Mouse (Mus musculus) myocyte (in vitro differentiated cells): ENCODE data around the gene Egfl7. TPM values are rescaled to one million over a fixed set of nuclear protein-coding genes. Genes with fewer than 3 reads are reported as not detected.

Source experiments
- H3K27me3 ChIP-seq: one replicate; pipeline ENCODE4 v1.6.1; 2011; ENCODE audit not compliant: control insufficient read depth, insufficient read depth, insufficient read length
- H3K36me3 ChIP-seq: one replicate; pipeline ENCODE4 v1.6.1; 2011; ENCODE audit not compliant: control insufficient read depth, insufficient read depth
- H3K4me2 ChIP-seq: one replicate; pipeline ENCODE4 v1.6.1; 2011; ENCODE audit warnings: low read depth, control low read depth
- H3K4me3 ChIP-seq: one replicate; pipeline ENCODE4 v1.5.1; 2011; ENCODE audit warnings: mild to moderate bottlenecking, control low read depth, moderate library complexity
- H3K79me2 ChIP-seq: one replicate; pipeline ENCODE4 v1.6.1; 2011; ENCODE audit not compliant: control insufficient read depth, insufficient read depth
- H3ac ChIP-seq: one replicate; pipeline ENCODE4 v1.6.1; 2011; ENCODE audit not compliant: control insufficient read depth, insufficient read length
- CEBPB ChIP-seq: IDR thresholded peaks from 2 replicates; pipeline ENCODE4 v1.6.1; 2011; ENCODE audit warnings: mild to moderate bottlenecking, moderate library complexity; ENCODE audit not compliant: poor library complexity, insufficient read depth, severe bottlenecking
- E2F4 ChIP-seq: IDR thresholded peaks from one replicate; pipeline ENCODE4 v1.6.1; 2011; ENCODE audit warnings: mild to moderate bottlenecking, control low read depth, moderate library complexity; ENCODE audit not compliant: insufficient read depth
- MAX ChIP-seq: IDR thresholded peaks from one replicate; pipeline ENCODE4 v1.6.1; 2011; ENCODE audit warnings: low read depth, mild to moderate bottlenecking, control low read depth
- MYOD1 ChIP-seq, 3 experiments: IDR thresholded peaks; one replicate each; pipeline ENCODE4 v1.6.1; 2011; ENCODE audit warnings: control low read depth in 2 of 3, low read depth in 2 of 3, mild to moderate bottlenecking in 2 of 3, moderate library complexity in 1 of 3; ENCODE audit not compliant: insufficient read length in 2 of 3, control insufficient read depth in 1 of 3
- MYOG ChIP-seq, 3 experiments: IDR thresholded peaks; one replicate each; pipeline ENCODE4 v1.6.1; 2011; ENCODE audit warnings: control low read depth in 2 of 3, low read depth in 2 of 3, mild to moderate bottlenecking in 2 of 3; ENCODE audit not compliant: insufficient read length in 2 of 3, control insufficient read depth in 1 of 3, insufficient read depth in 1 of 3
- POLR2A ChIP-seq: IDR thresholded peaks from one replicate; pipeline ENCODE4 v1.6.1; 2011; ENCODE audit warnings: low read depth, mild to moderate bottlenecking, control low read depth, moderate library complexity; ENCODE audit not compliant: insufficient read length
- POLR2AphosphoS2 ChIP-seq: IDR thresholded peaks from one replicate; pipeline ENCODE4 v1.6.1; 2011; ENCODE audit warnings: low read depth, control low read depth; ENCODE audit not compliant: insufficient read length
- REST ChIP-seq: IDR thresholded peaks from one replicate; pipeline ENCODE4 v1.6.1; 2011; ENCODE audit warnings: mild to moderate bottlenecking, control low read depth, moderate library complexity; ENCODE audit not compliant: insufficient read depth, insufficient read length
- SRF ChIP-seq: IDR thresholded peaks from one replicate; pipeline ENCODE4 v1.6.1; 2011; ENCODE audit warnings: low read depth; ENCODE audit not compliant: control insufficient read depth, insufficient read length
- TCF12 ChIP-seq: IDR thresholded peaks from one replicate; pipeline ENCODE4 v1.6.1; 2011; ENCODE audit warnings: mild to moderate bottlenecking, control low read depth; ENCODE audit not compliant: poor library complexity, insufficient read depth, severe bottlenecking
- TCF3 ChIP-seq: IDR thresholded peaks from one replicate; pipeline ENCODE4 v1.6.1; 2011; ENCODE audit warnings: low read depth, control low read depth; ENCODE audit not compliant: insufficient read length
- USF1 ChIP-seq: IDR thresholded peaks from one replicate; pipeline ENCODE4 v1.6.1; 2011; ENCODE audit warnings: low read depth, mild to moderate bottlenecking, control low read depth, moderate library complexity
- polyA plus RNA-seq: library from polyadenylated mRNA; unstranded; fragments of >200 nt; fragmentation: generic; extraction: Trizol; gene quantifications from one replicate; pipeline ENCODE4 v1.2.1, GENCODE M21; 2012; ENCODE audit warnings: missing spikeins

The Egfl7 gene
- polyA plus RNA-seq, 1 experiment, result 2.7 TPM

DNA sequence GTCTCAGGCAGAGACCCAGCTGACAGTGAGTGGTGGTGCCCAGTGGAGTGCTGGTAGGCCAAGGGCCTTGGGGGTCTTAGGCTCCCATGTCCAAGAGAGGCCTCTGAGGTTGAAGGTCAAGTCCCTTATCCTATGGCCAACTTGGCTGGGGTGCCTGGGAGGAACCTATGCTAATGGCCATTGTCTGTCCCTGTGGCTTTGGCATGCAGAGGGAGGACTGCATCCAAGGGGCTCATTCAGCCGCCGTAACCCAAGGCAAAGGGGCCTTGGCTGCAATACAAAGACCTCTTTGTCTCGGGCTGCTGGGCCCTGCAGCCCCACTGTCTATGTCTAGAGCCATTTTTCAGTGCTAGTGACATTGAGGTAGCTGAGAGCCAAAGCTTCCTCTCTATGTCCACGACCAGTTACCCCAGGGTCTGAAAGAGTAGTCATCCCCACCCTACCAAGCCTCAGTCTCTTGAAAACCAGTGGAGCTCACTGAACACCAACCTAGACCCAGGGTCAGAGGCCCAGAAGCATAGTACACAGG is 44.2 kb upstream of the Egfl7 start:
- Histone ChIP-seq H3ac (no peak overlapping the region), H3K79me2 (no peaks in the 10 kb centered on the region), H3K36me3 (no peaks in the 10 kb centered on the region), H3K4me2 (no peak overlapping the region), H3K4me3 (no peak overlapping the region), H3K27me3 (no peaks in the 10 kb centered on the region)
- no peak for TF ChIP-seq TCF3
- no peak for TF ChIP-seq CEBPB
- no peak for TF ChIP-seq E2F4
- no peak for TF ChIP-seq TCF12
- TF ChIP-seq POLR2AphosphoS2, result no peak
- no peak for TF ChIP-seq REST
- no peak for TF ChIP-seq MYOD1 (IDR thresholded peaks at IDR 0.05; ENCODE audit: control insufficient read depth in 1 of 3, insufficient read length in 2 of 3, low read depth in 2 of 3)
- no peak for TF ChIP-seq USF1
- no peak for TF ChIP-seq MYOG (IDR thresholded peaks at IDR 0.05; ENCODE audit: control insufficient read depth in 1 of 3, insufficient read depth in 1 of 3, insufficient read length in 2 of 3, low read depth in 2 of 3)
- no peak for TF ChIP-seq SRF
- TF ChIP-seq POLR2A, result no peak
- TF ChIP-seq MAX, result no peak

DNA sequence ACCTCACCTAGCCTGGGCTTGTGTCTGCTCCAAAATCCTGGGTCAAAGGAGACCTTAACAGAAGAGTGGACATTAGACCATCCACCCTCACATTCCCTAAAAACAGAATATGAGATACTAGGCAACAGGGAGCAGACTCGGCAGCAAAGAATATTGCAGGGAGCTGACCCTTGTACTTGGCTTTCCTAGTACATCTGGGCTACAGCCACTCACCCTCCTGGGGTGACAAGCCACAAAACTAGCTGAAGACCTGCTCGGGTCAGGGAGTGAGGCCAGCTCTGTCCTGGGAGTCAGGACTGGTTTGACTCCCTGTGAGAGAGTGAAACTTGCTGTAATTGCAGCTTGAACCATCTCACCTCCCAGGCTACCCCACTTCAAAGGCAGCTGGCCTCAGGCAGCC is 40.3 kb upstream of the Egfl7 start:
- Histone ChIP-seq H3K36me3 (no peaks in the 10 kb centered on the region), H3K79me2 (no peaks in the 10 kb centered on the region)
- TF ChIP-seq MYOG (IDR thresholded peaks at IDR 0.05; ENCODE audit: control insufficient read depth in 1 of 3, insufficient read depth in 1 of 3, insufficient read length in 2 of 3, low read depth in 2 of 3), result no peak
- no peak for TF ChIP-seq TCF12
- TF ChIP-seq POLR2A, result no peak
- TF ChIP-seq MAX, result no peak
- TF ChIP-seq E2F4, result no peak
- TF ChIP-seq TCF3, result no peak
- TF ChIP-seq SRF, result no peak

DNA sequence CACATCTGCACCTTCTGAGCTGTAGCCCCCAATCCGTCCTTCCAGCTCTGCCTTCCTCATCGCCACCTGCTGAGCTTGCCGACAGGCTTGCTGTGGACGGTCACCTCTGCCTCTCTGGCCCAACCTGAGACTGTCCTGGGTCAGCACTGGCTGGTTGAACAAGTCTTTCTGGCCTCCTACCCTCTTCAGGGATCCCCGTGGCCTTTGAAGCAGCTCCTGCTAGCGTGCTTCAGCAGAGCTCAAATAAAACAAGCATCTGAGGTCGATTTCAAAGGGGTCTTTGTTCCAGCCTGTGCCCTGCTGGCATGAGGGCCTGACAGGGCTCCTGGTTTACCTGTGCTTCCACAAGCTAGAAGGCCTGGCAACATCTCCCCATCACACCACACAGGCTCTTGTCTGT is 39.1 kb upstream of the Egfl7 start:
- Histone ChIP-seq H3K79me2 (no peaks in the 10 kb centered on the region), H3ac (no peak overlapping the region), H3K36me3 (no peaks in the 10 kb centered on the region), H3K4me2 (peak overlapping the region; percentile 5), H3K27me3 (no peaks in the 10 kb centered on the region), H3K4me3 (no peak overlapping the region)
- TF ChIP-seq E2F4 (no peak), POLR2A (no peak), MYOD1 (IDR thresholded peaks at IDR 0.05; ENCODE audit: control insufficient read depth in 1 of 3, insufficient read length in 2 of 3, low read depth in 2 of 3) (no peak), SRF (no peak), MYOG (IDR thresholded peaks at IDR 0.05; ENCODE audit: control insufficient read depth in 1 of 3, insufficient read depth in 1 of 3, insufficient read length in 2 of 3, low read depth in 2 of 3) (peak in 1 of 3 experiments; percentile 16)

More for the DNA sequence above, 40.3 kb upstream of the Egfl7 start:
- no peak overlapping the region for H3ac ChIP-seq
- no peak overlapping the region for H3K4me2 ChIP-seq
- H3K27me3 ChIP-seq, result no peaks in the 10 kb centered on the region
- H3K4me3 ChIP-seq, result no peak overlapping the region

DNA sequence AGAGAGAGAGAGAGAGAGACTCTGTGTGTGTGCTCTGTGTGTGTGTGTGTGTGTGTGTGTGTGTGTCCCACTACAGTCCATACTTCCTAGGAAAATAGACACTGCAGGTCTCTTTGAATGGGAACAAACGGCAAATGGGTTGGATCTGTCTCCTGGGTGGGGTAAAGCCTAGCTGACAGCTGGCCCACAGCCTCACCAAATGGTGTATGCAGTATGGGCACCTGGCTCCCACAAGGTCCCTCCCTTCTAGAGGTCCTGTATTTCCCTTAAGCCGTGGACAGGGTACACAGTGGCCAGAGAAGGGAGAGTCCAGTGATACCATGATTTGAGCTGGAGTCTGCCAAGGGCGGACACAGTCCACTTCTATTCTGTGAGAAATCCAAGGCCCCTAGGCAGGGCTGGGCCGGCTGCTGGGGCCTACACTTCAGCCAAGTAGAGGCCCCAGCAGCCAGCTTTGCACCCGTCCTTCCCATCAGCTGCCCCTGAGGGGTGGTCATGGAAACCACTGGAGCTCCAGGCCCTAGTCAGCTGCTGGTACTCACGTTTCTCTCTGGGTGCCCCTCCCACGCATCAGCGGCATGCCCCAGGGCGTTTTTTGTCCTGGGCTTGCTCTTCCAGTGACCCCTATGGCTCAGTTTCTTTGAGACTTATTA is 38.4 kb upstream of the Egfl7 start:
- no peak for TF ChIP-seq SRF
- peak in 2 of 3 experiments; percentile 79 to 90 for TF ChIP-seq MYOG (IDR thresholded peaks at IDR 0.05; ENCODE audit: control insufficient read depth in 1 of 3, insufficient read depth in 1 of 3, insufficient read length in 2 of 3, low read depth in 2 of 3)
- TF ChIP-seq POLR2AphosphoS2, result no peak
- no peak for TF ChIP-seq USF1
- no peak for TF ChIP-seq CEBPB
- peak in 2 of 3 experiments; percentile 83 for TF ChIP-seq MYOD1 (IDR thresholded peaks at IDR 0.05; ENCODE audit: control insufficient read depth in 1 of 3, insufficient read length in 2 of 3, low read depth in 2 of 3)
- Histone ChIP-seq H3K4me2 (peak overlapping the region; percentile 5), H3K4me3 (no peak overlapping the region), H3K36me3 (no peaks in the 10 kb centered on the region), H3K79me2 (no peaks in the 10 kb centered on the region), H3ac (no peak overlapping the region), H3K27me3 (no peaks in the 10 kb centered on the region)

DNA sequence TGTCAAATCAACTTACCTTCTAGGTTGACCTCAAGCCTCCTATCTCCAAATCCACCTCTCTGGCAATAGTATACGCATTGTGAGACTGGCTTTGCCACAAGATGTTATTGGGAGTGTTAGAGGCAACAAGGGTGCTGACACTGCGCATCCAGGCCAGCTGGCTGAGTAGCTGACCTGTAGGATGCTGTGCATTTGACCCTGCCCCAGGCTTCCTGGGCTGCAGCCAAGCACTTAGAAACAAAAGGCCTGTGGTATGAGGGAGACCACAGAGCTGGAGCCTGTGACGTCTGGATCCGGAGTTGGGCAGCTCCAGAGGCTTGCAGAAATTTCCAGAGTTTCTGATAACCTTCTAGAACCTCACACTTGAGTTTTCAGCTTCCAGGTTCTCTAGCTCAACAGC is 36.7 kb upstream of the Egfl7 start:
- Histone ChIP-seq H3K4me2 (peak overlapping the region; percentile 63), H3ac (no peak overlapping the region), H3K36me3 (no peaks in the 10 kb centered on the region), H3K79me2 (no peaks in the 10 kb centered on the region), H3K27me3 (no peaks in the 10 kb centered on the region), H3K4me3 (no peak overlapping the region)
- TF ChIP-seq SRF, result no peak
- no peak for TF ChIP-seq USF1
- no peak for TF ChIP-seq MAX
- peak; percentile 3 for TF ChIP-seq TCF12
- peak; percentile 39 for TF ChIP-seq TCF3
- no peak for TF ChIP-seq E2F4
- TF ChIP-seq POLR2AphosphoS2, result no peak
- peak in 2 of 3 experiments; percentile 25 to 88 for TF ChIP-seq MYOG (IDR thresholded peaks at IDR 0.05; ENCODE audit: control insufficient read depth in 1 of 3, insufficient read depth in 1 of 3, insufficient read length in 2 of 3, low read depth in 2 of 3)
- TF ChIP-seq MYOD1 (IDR thresholded peaks at IDR 0.05; ENCODE audit: control insufficient read depth in 1 of 3, insufficient read length in 2 of 3, low read depth in 2 of 3), result peak in 2 of 3 experiments; percentile 55 to 76
- TF ChIP-seq CEBPB, result no peak
